Mouse (Mus musculus): ENCODE measurements around the gene Nwd1.

Nwd1 gene

GRCm38 (mm10) chr8:72761322-72762051 is 115.0 kb downstream of the Nwd1 start, which contains the start of gene F2rl3:
F2rl3 (plus strand) TSS chr8:72761880.
- DNase-seq (ENCODE audit: extremely low spot score, low read depth, low spot score), result no peak

GRCm38 (mm10) chr8:72762306-72762705 is 115.8 kb downstream of the Nwd1 start:
- no peak for DNase-seq (ENCODE audit: extremely low spot score, low read depth, low spot score)

DNA sequence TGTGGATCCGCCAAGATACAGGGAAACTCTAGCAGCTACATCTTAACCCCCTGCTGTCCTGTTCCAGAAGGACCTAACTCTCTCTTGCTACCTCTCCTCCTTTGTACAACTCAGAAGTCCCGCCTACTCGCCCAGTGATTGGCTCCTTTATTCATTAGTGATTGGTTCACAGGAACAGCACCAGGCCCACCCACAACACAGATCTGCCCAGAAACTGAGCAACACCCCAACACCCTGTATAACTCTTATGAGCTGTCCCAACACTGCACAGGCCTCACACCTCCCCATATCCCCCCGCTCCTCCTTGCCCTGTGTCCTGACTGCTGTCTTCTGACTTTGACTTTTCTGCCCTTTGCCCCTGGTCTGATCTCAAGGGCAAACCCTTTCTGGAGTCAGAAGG is 119.2 kb downstream of the Nwd1 start:
- no peak for DNase-seq (ENCODE audit: extremely low spot score, low read depth, low spot score)

- DNase-seq (ENCODE audit: extremely low spot score, low read depth, low spot score), result no peak
Measured at GRCm38 (mm10) chr8:72766777-72767176, 120.3 kb downstream of the Nwd1 start.

Data from hindlimb bud, embryonic 11.5 days (tissue).